Mouse (Mus musculus): ENCODE data around the gene Gm20721.
"Not testable (repeated sequence)": the region's sequence is repeated elsewhere in the genome, so short reads cannot be mapped to it uniquely, and the experiment has no call there.

Gm20721 gene

GRCm38 (mm10) chr2:174346612-174346998, at the start of gene Gm20721:
TSS of gene Gm20721 (minus strand) at chr2:174346712.
- DNase-seq (ENCODE audit: low spot score), result no peak

- no peak for DNase-seq (ENCODE audit: low spot score)
Observed at GRCm38 (mm10) chr2:174393383-174393782, 46.9 kb upstream of the Gm20721 start.

GRCm38 (mm10) chr2:174392554-174392953, 46.0 kb upstream of the Gm20721 start:
- DNase-seq (ENCODE audit: low spot score), result no peak

- no peak for DNase-seq (ENCODE audit: low spot score)
Observed at GRCm38 (mm10) chr2:174391936-174392335, 45.4 kb upstream of the Gm20721 start.

GRCm38 (mm10) chr2:174381021-174381420, 34.5 kb upstream of the Gm20721 start:
- no peak for DNase-seq (ENCODE audit: low spot score)

- DNase-seq (ENCODE audit: low spot score), result no peak
Observed at GRCm38 (mm10) chr2:174366571-174366970, 20.1 kb upstream of the Gm20721 start.

GRCm38 (mm10) chr2:174359656-174360055, 13.1 kb upstream of the Gm20721 start:
- no peak for DNase-seq (ENCODE audit: low spot score)

- no peak for DNase-seq (ENCODE audit: low spot score)
Observed at GRCm38 (mm10) chr2:174358516-174358915, 12.0 kb upstream of the Gm20721 start.

- not testable (repeated sequence) for DNase-seq (ENCODE audit: low spot score)
Observed at GRCm38 (mm10) chr2:174346999-174347668, 622 bp upstream of the Gm20721 start.

GRCm38 (mm10) chr2:174344996-174345395, 1.5 kb downstream of the Gm20721 start:
- DNase-seq (ENCODE audit: low spot score), result no peak

GRCm38 (mm10) chr2:174344003-174344655, 2.4 kb downstream of the Gm20721 start:
- peak; percentile 88 for DNase-seq (ENCODE audit: low spot score)

GRCm38 (mm10) chr2:174343566-174343965, 2.9 kb downstream of the Gm20721 start:
- no peak for DNase-seq (ENCODE audit: low spot score)

- DNase-seq (ENCODE audit: low spot score), result no peak
Observed at GRCm38 (mm10) chr2:174342793-174343400, 3.6 kb downstream of the Gm20721 start.

GRCm38 (mm10) chr2:174340893-174341580, 5.5 kb downstream of the Gm20721 start:
- no peak for DNase-seq (ENCODE audit: low spot score)

GRCm38 (mm10) chr2:174340229-174340892, 6.2 kb downstream of the Gm20721 start:
- DNase-seq (ENCODE audit: low spot score), result no peak

GRCm38 (mm10) chr2:174339701-174340100, 6.8 kb downstream of the Gm20721 start:
- no peak for DNase-seq (ENCODE audit: low spot score)

GRCm38 (mm10) chr2:174337275-174337674, 9.2 kb downstream of the Gm20721 start:
- no peak for DNase-seq (ENCODE audit: low spot score)

- no peak for DNase-seq (ENCODE audit: low spot score)
Observed at GRCm38 (mm10) chr2:174334415-174334814, 12.1 kb downstream of the Gm20721 start.

- no peak for DNase-seq (ENCODE audit: low spot score)
Observed at GRCm38 (mm10) chr2:174333239-174333890, 13.1 kb downstream of the Gm20721 start.

GRCm38 (mm10) chr2:174331282-174332030, 15.1 kb downstream of the Gm20721 start:
- DNase-seq (ENCODE audit: low spot score), result no peak

Measured in MN1 (cell line).